Mouse (Mus musculus) layer of hippocampus, postnatal 36 days (tissue): ENCODE measurements around the gene Disp1. TPM values are rescaled to one million over a fixed set of nuclear protein-coding genes. Genes with fewer than 3 reads are reported as not detected.

ENCODE experiments used
- DNase-seq, 2 experiments: peaks; one replicate each; pipeline ENCODE4 v3.0.0; 2022
- total RNA-seq, 2 experiments: library from RNA; stranded (reverse); gene quantifications; 2 replicates each; pipeline ENCODE4 v1.2.3; 2021

Disp1 gene
- total RNA-seq, 2 experiments from 2014 or later = 3.5 to 3.6 TPM

DNA sequence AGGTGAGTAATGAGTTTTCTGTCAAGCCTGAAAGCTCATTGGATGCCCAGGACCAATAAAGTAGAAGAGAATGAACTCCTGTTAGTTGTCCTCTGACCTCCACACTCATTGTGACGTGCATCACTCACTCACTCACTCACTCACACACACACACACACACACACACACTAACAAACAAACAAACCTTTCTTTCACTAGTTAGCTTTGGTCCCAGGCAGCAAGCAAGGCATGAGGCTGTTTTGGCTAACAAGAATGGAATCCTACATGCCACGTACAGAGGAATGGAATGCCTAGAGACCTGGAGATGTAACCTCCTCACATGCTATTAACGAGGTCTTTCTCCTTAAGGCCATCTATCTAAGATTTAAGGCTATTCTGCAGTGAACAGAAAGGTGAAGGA lies 97.6 kb downstream of the Disp1 start:
- DNase-seq = no peak

DNA sequence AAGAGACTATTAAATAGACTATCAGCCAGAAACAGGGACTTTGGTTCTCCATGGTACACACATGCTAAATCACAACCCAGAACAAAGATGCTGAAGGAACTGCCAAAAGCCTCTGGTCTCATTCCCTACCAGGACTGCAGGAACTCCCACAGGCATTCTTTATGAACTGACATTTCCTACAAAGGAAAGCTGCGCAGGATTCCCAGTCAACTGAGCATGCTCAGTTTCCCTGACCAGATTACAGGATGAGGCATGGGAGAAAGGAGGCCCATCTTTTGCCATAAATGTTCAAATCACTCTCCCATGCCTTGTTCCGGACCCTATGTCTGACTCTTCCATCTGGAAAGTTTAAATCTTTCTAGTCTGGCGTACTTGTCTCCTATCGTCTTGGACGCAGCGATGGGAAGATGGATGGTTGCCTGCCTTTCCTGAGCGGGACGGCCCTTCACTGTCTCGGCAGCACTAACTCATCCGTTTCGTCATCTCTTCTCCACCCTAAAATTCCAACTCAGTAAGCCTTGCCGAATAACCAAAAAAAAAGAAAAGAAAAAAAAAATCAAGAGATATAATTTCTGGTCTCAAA lies 100.9 kb downstream of the Disp1 start:
- no peak for DNase-seq

GRCm38 (mm10) chr1:183117827-183118825 lies 103.2 kb downstream of the Disp1 start:
- no peak for DNase-seq

- no peak for DNase-seq
Observed at GRCm38 (mm10) chr1:183116946-183117826, 104.1 kb downstream of the Disp1 start.

DNA sequence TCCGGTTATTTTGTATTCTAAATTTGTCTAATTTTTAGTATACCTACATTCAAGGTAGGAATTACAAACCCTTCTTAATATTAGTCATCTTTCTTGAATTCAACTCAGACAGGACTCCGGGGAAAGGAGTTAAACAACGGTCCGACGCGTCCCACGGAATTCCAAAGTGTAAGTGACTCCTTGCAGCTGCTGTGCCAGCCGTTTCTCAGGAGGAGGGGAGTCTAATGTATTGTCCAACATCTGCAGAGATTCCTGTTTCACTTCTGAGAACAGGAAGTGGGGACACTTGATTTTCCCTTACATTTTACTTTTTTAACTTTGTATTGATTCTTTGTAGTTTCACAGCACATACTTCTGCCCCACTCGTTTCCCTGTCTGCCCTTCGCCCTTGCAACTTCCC lies 104.9 kb downstream of the Disp1 start:
- DNase-seq = no peak

GRCm38 (mm10) chr1:183115076-183115475 lies 106.2 kb downstream of the Disp1 start:
- no peak for DNase-seq

- DNase-seq = no peak
Observed at GRCm38 (mm10) chr1:183114554-183114953, 106.8 kb downstream of the Disp1 start.

DNA sequence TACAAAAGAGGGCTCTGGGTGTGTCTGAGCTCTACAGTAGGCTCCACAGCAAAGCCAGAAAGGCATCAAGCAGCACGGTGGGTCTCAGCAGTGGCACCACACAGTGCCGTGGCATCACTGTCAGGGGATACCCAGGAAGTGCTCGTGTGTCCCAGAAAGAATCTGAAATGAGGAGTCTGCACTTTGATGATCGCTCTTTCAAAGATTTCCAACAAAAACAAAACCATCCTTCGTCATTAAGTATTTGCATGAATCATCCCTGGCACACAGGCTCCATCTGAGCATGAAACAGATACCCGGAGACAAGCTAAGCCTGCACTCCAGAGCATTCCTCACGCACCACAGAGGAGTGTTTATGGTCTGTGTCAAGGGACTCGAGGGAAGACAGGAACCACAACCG lies 107.8 kb downstream of the Disp1 start:
- no peak for DNase-seq

- DNase-seq = no peak
Observed at GRCm38 (mm10) chr1:183107476-183107875, 113.8 kb downstream of the Disp1 start.

DNA sequence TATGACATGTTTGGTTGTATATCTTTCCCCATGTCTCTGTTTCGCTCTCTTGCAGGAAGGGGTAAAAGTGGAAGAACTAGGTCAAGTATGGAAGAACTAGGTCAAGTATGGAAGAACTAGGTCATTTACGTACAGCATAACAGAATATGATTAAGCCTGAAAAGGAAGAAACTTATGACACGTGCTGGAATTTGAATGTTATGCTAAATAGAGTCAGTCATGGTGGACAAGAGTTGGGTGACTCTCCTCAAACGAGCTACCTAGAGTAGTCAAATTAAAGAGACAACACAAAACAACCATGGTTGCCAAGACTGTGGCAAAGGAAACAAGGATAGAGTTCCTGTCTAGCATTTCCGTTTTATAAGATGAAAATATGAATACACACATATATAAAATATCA lies 116.6 kb downstream of the Disp1 start:
- DNase-seq = no peak

GRCm38 (mm10) chr1:183102775-183103174 lies 118.5 kb downstream of the Disp1 start:
- no peak for DNase-seq

DNA sequence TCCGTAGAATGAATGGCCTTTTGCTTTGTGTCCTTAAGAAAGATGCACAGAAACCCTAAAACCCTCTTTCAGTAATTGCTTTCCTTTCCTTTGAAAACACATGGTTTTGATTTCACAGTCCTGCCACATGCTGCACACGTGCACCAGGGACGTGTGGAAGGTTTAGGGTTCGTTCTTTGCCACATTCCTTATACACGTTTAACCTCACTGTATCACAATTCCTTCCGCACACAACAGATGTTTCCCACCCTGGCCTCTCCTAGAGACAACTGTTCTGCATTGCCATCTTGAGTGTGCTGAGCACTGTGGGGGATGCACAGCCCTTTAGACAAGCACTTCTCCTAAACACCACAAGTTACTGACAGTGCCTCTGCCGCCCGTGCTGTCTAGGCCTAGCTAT lies 119.2 kb downstream of the Disp1 start:
- DNase-seq = no peak

GRCm38 (mm10) chr1:183101371-183101770 lies 120.0 kb downstream of the Disp1 start:
- no peak for DNase-seq

- DNase-seq = no peak
Observed at GRCm38 (mm10) chr1:183100245-183100644, 121.1 kb downstream of the Disp1 start.

- no peak for DNase-seq
Observed at GRCm38 (mm10) chr1:183099686-183100085, 121.6 kb downstream of the Disp1 start.

DNA sequence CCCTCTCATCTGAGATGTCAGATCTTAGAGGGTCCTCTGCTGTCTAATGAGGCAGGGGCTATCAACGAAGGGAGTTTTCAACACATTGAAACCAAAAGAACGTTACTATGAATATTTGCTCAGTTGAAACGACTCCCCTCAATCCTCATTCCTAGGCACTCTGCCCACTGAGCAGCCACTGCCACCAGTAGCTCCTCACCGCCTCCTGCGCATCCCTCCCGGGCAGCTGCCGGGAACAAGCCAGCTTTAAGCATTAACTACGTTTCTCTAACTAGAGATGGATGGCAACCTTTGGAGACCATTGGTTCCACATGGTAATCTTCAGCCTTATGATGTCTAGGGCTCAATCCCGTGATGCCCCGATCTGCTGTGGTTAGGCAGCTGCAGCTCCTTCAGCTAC lies 123.7 kb downstream of the Disp1 start:
- DNase-seq = no peak

DNA sequence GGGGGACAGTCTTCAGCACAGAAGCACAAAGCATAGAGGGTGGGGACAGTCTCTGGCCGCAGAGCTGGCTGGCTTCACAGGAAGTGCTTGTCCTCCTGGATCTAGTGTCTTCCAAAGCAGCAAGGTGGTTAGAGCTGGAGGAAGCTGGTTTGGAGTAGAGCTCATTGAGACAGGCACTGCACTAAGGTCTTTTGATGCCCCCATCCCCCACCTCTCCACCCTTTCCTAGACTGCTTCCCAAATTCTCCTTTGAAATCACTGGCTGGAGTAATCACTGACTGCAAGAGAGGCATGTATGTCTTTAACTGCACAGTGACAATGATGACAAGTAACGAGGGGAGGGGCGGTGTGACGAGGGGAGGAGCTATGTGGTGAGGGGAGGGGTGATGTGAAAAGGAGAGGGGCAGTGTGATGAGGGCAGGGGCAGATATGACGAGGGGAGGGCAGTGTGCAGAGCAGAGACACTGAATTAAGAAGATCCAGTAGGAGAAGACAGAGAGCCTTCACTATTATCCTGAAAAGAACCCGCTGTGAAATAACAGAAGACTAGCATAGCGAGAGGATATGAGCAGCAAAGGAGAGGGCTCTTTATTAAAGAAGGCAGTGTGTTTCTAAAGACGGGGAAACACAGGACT lies 125.8 kb downstream of the Disp1 start:
- DNase-seq = no peak

DNA sequence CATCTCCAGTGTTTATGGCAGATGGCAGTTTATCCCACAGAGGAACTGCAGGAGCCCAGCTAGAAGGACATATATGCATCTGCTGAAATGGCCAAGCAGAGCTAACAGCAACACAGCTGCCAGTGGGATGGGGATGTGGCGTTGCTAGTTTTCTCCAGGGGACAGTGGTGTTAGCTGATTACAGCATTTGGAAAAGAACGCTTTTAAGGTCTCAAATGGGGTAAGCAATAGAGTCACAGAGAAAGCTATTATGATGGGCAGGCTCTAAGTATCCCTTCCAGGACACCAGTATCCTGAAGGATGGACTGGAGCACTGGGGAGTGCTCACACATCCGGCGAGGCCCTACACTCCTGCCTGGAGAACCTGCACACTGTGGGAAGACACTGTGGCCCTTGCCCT lies 129.0 kb downstream of the Disp1 start:
- DNase-seq = no peak

- DNase-seq = no peak
Observed at GRCm38 (mm10) chr1:183091203-183091602, 130.1 kb downstream of the Disp1 start.

DNA sequence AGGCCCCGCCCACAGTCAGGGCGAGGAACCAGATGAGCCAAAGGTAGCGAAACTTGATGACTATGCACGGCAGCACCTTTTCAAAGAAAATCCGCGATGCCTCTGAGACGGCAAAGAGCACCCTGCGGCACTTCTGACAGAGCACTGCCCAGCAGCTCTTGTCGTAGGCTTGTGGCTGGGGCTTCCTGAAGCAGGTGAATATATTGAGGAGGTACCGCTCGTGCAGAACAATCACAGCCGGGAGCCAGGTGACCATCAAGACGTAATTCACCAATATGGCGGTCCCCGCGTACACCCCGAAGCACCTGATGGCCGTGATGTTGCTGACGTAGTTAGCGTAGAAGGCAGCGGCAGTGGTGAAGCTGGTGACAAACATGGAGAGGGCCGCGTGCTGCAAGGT lies 132.7 kb downstream of the Disp1 start:
- DNase-seq = no peak

- DNase-seq = peak; percentile 33 to 34
Observed at GRCm38 (mm10) chr1:183086843-183087242, 134.5 kb downstream of the Disp1 start.
